Mouse (Mus musculus) kidney, postnatal 14 days (tissue): Measurements from ENCODE around the gene Gm17617.
"Not testable (repeated sequence)": the region's sequence is repeated elsewhere in the genome, so short reads cannot be mapped to it uniquely, and the experiment has no call there.

Experiments
- DNase-seq: peaks from one replicate; pipeline ENCODE4 v3.0.0; 2022; ENCODE audit warnings: mixed read lengths

The Gm17617 gene

GRCm38 (mm10) chr13:55114375-55114774 lies 19.0 kb downstream of the Gm17617 start:
- DNase-seq: no peak

- no peak for DNase-seq
Observed at GRCm38 (mm10) chr13:55107694-55108093, 25.7 kb downstream of the Gm17617 start.

DNA sequence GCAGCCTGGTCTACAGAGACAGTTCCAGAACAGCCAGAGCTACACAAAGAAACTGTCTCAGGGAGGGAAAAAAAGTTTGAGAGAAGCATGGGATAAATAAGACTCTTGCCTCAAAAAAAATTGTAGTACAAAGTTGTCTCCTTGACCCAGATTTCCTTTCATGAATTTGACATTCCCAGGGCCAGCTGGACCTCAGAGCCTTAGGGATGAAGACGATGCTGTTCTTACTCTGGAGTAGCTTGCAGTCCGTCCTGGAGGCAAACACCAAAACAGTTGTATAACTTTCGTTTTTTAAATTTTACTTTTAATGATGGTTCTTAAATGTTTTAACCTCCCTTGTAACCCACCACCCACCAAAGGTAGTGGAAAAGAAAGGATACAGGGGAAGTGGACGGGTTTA lies 26.2 kb downstream of the Gm17617 start:
- no peak for DNase-seq

GRCm38 (mm10) chr13:55105953-55106691 lies 27.2 kb downstream of the Gm17617 start:
- DNase-seq: peak; percentile 7

DNA sequence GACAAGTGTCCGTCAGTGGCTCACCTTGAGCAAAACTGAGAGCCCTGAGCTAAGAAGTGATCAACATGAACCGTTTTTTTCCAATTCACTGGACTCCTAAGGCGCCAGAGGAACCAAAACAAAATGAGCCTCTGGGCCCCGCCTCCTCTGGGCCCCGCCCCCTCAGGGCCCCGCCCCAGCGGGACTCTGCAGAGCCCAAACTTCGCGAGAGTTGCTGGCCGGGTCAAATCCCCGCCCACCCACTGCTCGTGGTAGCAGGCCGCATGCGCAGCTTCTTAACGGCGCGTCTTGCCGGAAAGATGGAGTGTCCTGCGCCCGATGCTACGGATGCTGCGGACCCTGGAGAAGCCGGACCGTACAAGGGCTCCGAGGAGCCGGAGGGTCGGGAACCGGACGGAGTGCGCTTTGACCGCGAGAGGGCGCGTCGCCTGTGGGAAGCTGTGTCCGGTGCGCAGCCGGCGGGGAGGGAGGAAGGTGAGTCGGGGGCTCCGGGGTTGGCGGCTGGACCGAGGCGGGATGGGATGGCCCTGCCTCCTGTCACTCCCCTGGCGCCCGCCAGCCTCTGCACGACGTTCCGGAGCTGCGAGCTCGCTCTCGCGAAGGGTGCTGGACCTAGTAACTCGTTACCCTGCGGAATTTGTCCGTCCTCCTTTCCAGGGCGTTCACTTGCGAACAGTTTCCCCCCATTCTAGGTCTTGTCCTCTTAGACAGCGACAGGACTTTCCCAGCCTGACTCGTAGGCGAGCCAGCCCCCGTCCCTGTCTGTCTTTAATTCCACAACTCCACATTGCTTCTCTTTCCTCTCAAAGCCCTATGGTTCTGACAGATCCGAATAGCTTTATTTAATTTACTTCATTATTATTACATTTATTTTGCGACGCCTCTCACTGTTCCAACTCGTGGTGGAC lies 28.0 kb downstream of the Gm17617 start, which contains the start of gene Zfp346:
Gene Zfp346 (plus strand): TSS at position 267 of the 908 bp plus-strand sequence.
- peak; percentile 99 for DNase-seq

- DNase-seq: no peak
Observed at GRCm38 (mm10) chr13:55103351-55103750, 30.0 kb downstream of the Gm17617 start.

DNA sequence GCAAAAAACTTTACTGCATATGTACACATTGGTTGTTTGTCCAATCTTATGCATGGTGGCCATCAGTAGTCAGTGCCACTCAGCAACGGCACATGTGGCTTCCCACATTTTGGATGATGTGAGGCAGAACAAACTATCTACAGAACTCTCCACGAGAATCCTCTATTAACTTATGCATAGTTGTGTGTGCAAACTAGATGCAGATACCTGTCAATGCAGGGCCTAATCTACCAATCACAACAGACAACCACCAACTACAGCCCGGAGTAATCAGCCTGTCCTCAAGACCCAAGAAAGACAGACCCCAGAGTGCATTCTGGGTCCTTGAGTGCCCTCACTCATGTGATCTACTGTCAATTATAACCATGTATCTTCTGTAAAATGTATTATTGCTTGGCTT lies 31.0 kb downstream of the Gm17617 start:
- DNase-seq: no peak

DNA sequence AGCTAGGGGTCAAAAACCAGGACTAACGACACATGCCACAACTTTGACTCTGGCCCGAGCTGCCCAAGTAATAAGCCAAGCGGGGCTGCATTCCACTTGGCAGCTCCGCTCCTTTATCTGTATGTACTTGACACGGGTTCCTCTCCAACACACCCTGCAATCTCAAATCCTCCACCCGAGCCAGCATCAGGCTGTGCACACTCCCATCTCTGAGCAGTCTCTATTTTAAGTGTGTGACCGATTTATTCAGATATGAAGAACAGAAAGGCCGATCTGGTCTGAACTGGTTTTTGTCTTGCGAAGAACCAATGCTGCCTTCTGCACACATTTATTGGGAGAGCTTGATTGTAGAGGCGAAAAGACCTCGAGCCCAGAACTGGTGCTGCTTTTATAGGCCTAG lies 31.7 kb downstream of the Gm17617 start:
- no peak for DNase-seq

DNA sequence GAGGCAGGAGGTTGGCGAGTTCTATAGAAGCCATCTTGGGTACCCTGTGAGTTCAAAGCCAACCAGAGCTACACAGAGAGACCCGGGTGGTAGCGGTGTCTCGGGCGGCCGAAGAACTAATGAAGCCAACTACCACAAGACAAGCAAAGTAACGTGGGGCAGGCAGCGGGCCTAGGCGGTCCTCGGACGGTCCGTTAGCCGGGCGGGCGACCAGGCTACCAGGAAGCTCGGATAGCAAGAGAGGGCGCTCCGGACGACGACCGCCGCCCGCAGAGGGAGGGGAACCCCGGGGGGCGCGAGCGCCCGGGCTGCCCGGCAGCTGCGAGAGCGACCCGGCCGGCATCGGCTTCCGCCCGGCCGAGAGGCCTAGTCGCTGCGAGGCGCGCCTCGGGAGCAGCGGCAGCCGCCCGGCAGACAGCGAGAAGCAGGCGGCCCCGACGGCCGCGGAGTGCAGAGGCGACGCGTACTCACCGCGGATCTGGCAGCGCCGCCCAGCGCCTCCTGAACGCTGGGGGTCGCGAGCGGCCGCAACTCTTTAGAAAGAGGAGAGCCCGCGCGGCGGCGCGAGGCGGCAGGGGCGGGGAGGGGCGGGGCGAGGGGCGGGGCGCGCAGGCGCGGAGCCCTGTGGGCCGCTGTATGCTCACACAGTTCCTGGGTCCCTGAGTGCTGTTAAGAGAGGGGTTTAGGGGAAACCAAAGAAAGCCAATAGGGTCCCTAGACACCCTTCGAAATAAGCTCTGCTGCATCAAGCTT lies 33.4 kb downstream of the Gm17617 start, which contains the start of gene Uimc1:
Gene Uimc1 (minus strand): TSS at position 575 of the 753 bp plus-strand sequence.
- DNase-seq: peak; percentile 92

GRCm38 (mm10) chr13:55099066-55099725 lies 34.2 kb downstream of the Gm17617 start:
- peak; percentile 28 for DNase-seq

DNA sequence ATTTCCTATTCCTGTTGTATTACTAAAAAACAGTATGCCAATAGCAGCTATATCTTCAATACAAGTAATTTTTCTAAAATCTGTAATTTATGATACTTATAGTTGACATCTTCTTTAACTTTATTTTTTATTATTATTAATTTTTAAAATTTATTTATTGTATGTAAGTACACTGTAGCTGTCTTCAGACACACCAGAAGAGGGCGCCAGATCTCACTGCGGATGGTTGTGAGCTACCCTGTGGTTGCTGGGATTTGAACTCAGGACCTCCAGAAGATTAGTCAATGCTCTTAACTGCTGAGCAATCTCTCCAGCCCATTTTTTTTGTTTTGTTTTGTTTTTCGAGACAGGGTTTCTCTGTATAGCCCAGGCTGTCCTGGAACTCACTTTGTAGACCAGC lies 35.5 kb downstream of the Gm17617 start:
- not testable (repeated sequence) for DNase-seq

- DNase-seq: no peak
Observed at GRCm38 (mm10) chr13:55092588-55092987, 40.8 kb downstream of the Gm17617 start.
